Mouse (Mus musculus) thymus, adult 2 months (tissue): Measurements from ENCODE around the gene D330020A13Rik.

Experiments
- CTCF ChIP-seq: fragments of 200-500 bp; IDR thresholded peaks from 2 replicates; pipeline ENCODE4 v1.5.1; 2012; ENCODE audit warnings: mild to moderate bottlenecking, control low read depth, low read length, moderate library complexity, borderline replicate concordance; ENCODE audit not compliant: control insufficient read depth, poor library complexity, insufficient read depth; ENCODE audit errors: extremely low read depth
- POLR2A ChIP-seq: fragments of 200-500 bp; IDR thresholded peaks from 2 replicates; pipeline ENCODE4 v1.6.1; 2012; ENCODE audit warnings: mild to moderate bottlenecking, low read length, control low read depth, moderate library complexity; ENCODE audit not compliant: control insufficient read depth, poor library complexity, insufficient read depth; ENCODE audit errors: extremely low read depth

GRCm38 (mm10) chr6:120256431-120256935 is 37.7 kb upstream of the D330020A13Rik start:
- TF ChIP-seq CTCF (no peak), POLR2A (no peak)
